Mouse (Mus musculus): Measurements from ENCODE around the gene Metap1. TPM values are rescaled to one million over a fixed set of nuclear protein-coding genes. Genes with fewer than 3 reads are reported as not detected.
A peak's percentile ranks its signal among the peaks of the same experiment; 100 is the strongest.
"Not testable (repeated sequence)": the region's sequence is repeated elsewhere in the genome, so short reads cannot be mapped to it uniquely, and the experiment has no call there.

Gene Metap1
- total RNA-seq, 2 experiments from 2014 or later = 43.1 to 45.0 TPM

- no peak for DNase-seq (ENCODE audit: low spot score in 2 of 2)
Observed at GRCm38 (mm10) chr3:138506749-138507148, 17.4 kb upstream of the Metap1 start.

GRCm38 (mm10) chr3:138503754-138504153, 14.4 kb upstream of the Metap1 start:
- no peak for DNase-seq (ENCODE audit: low spot score in 2 of 2)

DNA sequence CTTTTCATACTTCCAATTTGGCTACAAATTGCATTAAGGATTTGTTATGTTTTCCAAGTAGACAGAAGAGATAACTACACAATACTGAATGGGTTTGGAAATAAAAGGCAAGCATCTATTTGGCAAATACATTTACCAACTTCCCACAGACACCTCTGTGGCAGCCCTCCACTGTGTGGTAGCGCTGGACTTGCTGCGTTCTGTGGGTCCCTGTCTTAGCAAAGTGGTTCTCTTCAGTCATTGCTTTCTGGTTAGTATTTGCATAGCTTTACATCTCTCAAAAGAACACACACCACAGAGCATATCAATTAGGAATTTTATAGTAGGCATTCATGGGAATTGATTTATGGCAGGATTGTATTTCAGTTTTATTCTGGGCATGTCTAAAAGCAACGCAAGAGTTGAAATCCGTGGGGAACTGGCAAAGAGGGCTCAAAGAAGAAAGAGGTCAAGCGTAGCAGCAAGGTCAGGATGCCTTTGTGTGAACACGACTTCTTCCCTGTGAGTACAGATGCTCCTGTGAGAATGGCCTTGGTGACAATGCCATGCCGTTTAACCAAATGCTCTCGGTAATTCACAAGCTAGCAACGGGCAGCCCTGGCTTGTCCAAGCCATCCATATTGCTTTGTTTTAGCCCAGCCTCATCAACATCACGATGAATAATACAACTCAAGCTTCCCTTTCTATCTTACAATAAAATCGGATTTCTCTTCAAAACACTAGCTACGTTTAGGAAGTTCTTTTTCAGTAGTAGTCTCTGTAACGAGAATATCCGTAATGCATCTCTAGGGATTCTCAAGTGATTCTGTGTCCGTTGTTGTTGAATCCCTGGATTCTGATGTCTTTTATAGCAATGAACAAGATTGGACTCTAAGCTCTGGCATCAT, 10.8 kb upstream of the Metap1 start:
- DNase-seq (ENCODE audit: low spot score in 2 of 2) = no peak

DNA sequence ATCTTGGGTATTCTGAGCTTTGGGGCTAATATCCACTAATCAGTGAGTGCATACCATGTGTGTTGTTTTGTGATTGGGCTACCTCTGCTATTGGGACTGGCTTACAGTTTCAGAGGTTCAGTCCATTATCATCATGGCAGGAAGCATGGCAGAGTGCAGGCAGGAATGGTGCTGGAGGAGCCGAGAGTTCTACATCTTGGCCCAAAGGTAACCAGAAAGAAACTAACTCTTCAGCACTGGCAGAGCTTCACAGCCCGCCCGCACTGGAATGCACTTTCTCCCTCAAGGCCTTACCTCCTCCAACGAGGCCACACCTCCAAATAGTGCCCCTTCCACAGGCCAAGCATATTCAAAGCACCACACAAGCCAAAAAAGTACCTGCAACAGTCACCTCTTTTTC, 9.4 kb upstream of the Metap1 start:
- DNase-seq (ENCODE audit: low spot score in 2 of 2) = no peak

GRCm38 (mm10) chr3:138495166-138496145, 6.1 kb upstream of the Metap1 start:
- no peak for DNase-seq (ENCODE audit: low spot score in 2 of 2)

- DNase-seq (ENCODE audit: low spot score in 2 of 2) = no peak
Observed at GRCm38 (mm10) chr3:138494565-138494964, 5.2 kb upstream of the Metap1 start.

GRCm38 (mm10) chr3:138493668-138494067, 4.4 kb upstream of the Metap1 start:
- no peak for DNase-seq (ENCODE audit: low spot score in 2 of 2)

- DNase-seq (ENCODE audit: low spot score in 2 of 2) = no peak
Observed at GRCm38 (mm10) chr3:138490034-138490337, 671 bp upstream of the Metap1 start.

GRCm38 (mm10) chr3:138488584-138489326, 560 bp downstream of the Metap1 start:
- DNase-seq (ENCODE audit: low spot score in 2 of 2) = peak in 1 of 2 experiments; percentile 22

- no peak for DNase-seq (ENCODE audit: low spot score in 2 of 2)
Observed at GRCm38 (mm10) chr3:138483240-138483639, 6.1 kb downstream of the Metap1 start.

- no peak for DNase-seq (ENCODE audit: low spot score in 2 of 2)
Observed at GRCm38 (mm10) chr3:138481526-138482284, 7.6 kb downstream of the Metap1 start.

GRCm38 (mm10) chr3:138479489-138479888, 9.8 kb downstream of the Metap1 start:
- no peak for DNase-seq (ENCODE audit: low spot score in 2 of 2)

DNA sequence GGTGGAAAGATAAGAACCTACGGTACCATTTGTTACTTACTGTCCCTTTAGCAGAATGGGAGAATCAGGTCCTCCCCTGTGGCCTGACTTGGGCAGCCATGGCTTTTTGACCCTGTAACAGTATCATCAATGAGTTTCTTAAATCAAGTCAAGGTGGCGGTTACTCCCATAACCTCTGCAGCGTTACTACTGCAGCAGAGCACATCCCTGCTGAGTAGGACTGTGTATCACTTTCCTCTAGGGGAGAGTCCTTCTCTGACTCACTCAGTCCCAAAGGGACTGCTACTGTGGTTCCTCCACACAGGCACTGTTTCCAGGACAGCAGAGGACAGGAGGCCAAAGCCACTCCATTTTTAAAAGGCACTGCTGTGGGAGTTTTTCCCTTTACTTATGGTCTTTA, 18.2 kb downstream of the Metap1 start:
- no peak for DNase-seq (ENCODE audit: low spot score in 2 of 2)

DNA sequence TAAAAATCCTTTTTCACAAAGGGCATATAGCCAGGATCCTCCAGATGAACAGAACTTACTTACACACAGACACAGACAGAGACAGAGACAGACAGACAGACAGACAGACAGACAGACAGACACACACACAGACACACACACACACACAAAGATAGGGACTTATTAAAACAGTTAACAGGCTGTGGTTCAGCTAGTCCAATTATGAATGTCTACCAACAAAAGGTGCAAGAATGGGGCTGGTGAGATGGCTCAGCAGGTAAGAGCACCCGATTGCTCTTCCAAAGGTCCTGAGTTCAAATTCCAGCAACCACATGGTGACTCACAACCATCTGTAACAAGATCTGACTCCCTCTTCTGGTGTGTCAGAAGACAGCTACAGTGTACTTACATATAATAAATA, 22.7 kb downstream of the Metap1 start:
- not testable (repeated sequence) for DNase-seq (ENCODE audit: low spot score in 2 of 2)

DNA sequence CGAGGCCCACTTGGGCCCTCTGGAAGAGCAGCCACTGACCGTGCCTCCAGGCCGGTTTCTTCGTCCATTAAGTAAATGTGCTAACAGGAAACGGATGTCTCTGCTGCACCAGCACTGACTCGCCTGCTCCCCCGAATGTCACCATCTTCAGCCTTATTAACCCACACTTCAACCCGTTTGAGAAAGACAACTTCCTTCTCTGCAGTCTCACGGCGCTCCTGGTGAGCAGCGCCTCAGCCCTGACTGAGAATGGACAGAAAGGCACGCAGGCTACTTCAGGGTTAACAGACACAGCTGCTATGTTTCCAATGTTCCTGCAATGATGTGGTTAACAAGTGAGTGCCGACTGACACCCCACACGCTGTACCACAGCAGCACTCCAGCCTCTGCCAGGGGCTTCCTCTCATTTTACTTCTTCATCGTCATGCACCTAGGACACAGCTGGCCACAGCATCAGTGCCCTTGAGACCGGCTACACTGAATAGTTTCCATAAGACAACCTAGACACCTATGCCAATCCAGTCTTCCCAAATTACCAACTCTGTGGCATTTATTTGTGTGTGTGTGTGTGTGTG, 24.7 kb downstream of the Metap1 start:
- DNase-seq (ENCODE audit: low spot score in 2 of 2) = no peak

DNA sequence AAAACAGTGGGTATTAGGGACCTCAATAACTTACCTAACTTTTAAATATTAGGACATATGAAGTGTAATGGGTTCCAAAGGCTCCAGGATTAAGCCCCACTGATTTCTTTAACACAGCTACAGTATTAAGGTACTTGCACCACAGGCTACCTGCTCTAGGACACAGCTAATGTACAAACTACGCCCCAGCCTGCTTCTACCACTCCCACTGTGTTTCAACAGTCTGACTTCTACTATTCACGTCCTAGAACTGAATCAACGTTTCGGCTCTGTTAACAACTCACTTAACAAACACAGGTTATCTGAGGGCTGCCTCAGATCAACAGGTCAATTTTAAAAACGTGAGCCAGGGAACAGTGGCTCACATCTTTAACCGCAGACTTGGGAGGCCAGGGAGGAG, 25.5 kb downstream of the Metap1 start:
- no peak for DNase-seq (ENCODE audit: low spot score in 2 of 2)

DNA sequence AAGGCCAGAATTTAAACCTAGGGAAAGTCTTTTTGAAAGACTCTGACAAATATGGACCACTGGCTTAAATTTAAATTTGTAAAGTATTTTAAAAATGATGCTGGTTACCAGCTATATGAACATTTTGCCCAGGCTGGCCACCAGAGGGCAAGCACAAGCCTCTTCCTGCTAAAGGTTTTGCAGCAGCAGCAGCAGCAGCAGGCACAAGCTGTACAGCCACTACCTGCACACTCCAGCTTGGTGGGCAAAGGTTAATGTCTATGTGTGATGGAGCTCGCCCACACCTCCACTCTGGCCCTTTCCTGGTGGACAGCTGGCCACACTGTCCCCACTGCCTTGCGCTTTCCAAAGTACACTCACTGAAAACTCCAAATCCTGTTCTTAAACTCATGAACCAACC, 26.2 kb downstream of the Metap1 start:
- no peak for DNase-seq (ENCODE audit: low spot score in 2 of 2)

DNA sequence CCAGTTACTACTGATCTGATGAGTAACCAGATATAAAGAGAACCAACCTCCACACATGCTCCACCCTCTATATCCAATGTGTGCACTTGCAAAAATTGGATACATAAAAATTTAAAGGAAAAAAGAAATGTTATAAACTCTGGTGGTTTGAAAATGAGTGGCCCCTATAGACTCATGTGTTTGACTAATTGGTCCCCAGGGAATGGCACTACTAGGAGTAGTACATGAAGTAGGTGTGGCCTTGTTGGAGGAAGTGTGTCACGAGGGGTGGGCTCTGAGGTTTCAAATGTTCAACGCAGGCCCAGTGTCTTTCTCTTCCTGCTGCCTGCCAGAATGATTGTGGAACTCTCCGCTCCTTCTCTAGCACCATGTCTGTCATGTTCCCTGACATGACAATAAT, 27.5 kb downstream of the Metap1 start:
- DNase-seq (ENCODE audit: low spot score in 2 of 2) = no peak

DNA sequence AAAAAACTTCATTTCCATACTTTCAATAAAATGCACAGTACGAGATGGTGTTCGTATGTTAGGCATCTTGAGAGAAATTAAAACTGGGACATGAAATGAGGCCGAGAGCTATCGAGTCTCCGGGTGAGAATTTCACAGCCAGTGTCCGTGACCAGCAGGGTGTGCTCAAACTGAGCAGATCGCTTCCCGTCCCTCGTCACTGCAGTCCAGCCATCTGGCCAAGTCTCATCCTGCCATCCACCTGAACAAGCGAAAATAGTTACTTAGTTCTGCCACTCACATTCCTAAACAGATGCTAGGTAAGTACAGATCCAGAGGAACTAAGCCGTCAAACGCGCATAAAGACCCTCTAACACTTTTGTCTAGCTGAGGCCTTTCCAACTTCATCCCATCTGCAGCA, 29.1 kb downstream of the Metap1 start:
- no peak for DNase-seq (ENCODE audit: low spot score in 2 of 2)

GRCm38 (mm10) chr3:138458441-138458840, 30.9 kb downstream of the Metap1 start:
- DNase-seq (ENCODE audit: low spot score in 2 of 2) = peak in 1 of 2 experiments; percentile 60

Data from layer of hippocampus, postnatal 14 days (tissue).